ENCODE assay signal across 8 mouse cellular contexts in genomic region chr8:72421362-72422335, GRCm38 (mm10). TPM values are rescaled to one million over a fixed set of nuclear protein-coding genes. Genes with fewer than 3 reads are reported as not detected.
DNase-seq lines count a peak whose midpoint lies in the region; ATAC-seq lines count a peak whose summit lies in the region.

TSS of gene Eps15l1 (minus strand) at chr8:72421460.

- no peaks in the 10 kb centered on the region for H3K9me3 ChIP-seq in intestine, embryonic 14.5 days (ENCODE audit: control insufficient read depth, low read length)

- peak within 1 kb of the TSS; percentile 78 for H3K9ac ChIP-seq in intestine, embryonic 14.5 days (ENCODE audit: low read length)

- peak; percentile 98 for DNase-seq in adrenal gland, adult 18-20 months (ENCODE audit: low spot score in 2 of 2)
- peak; percentile 99 for DNase-seq in embryo, embryonic 11 days
- DNase-seq in gastrocnemius, postnatal 25 days, result peak; percentile 98
- DNase-seq in intestine, embryonic 14.5 days (ENCODE audit: low spot score), result peak; percentile 96
- DNase-seq in left cerebral cortex, postnatal 14 days (ENCODE audit: low spot score in 2 of 2), result peak; percentile 99
- peak; percentile 100 for DNase-seq in mesoderm, embryonic 11.5 days (ENCODE audit: low read depth, low spot score)
- peak; percentile 99 for DNase-seq in right cerebral cortex, postnatal 36 days (ENCODE audit: low spot score in 2 of 2)
- DNase-seq in yolk sac, embryonic 10.5 days (ENCODE audit: low spot score), result peak; percentile 98

- peak within 1 kb of the TSS; percentile 73 for H3K4me2 ChIP-seq in intestine, embryonic 14.5 days (ENCODE audit: low read length)

- H3K27ac ChIP-seq in intestine, embryonic 14.5 days (ENCODE audit: low read depth), result peak within 1 kb of the TSS; percentile 79

- H3K36me3 ChIP-seq in intestine, embryonic 14.5 days (ENCODE audit: control insufficient read depth, insufficient read depth, low read length), result no peaks in the 10 kb centered on the region

- peak; percentile 99 for ATAC-seq in intestine, embryonic 14.5 days (replicated peaks; ENCODE audit: low FRiP score, low TSS enrichment, low read depth)

- H3K4me1 ChIP-seq in intestine, embryonic 14.5 days (replicated peaks; ENCODE audit: control insufficient read depth, insufficient read depth, low read length), result peaks cover 20% of the 10 kb centered on the region

- peak within 1 kb of the TSS; percentile 73 for H3K4me3 ChIP-seq in intestine, embryonic 14.5 days (ENCODE audit: low read depth, low read length)

- intact Hi-C loops in left cerebral cortex, postnatal 14 days (cut with DNase I), result no loop called here

- no peaks in the 10 kb centered on the region for H3K27me3 ChIP-seq in intestine, embryonic 14.5 days (replicated peaks; ENCODE audit: control insufficient read depth, insufficient read depth, low read length)

- 1% methylated on average over 48 of the region's 48 CpGs for WGBS in intestine, embryonic 14.5 days

RNA-seq across cellular contexts. Expression of gene Eps15l1, which starts in this region (rescaled TPM):
- total RNA-seq in adrenal gland, adult 18-20 months (2021), result 10 to 100 TPM; 48.5 to 54.1 TPM
- total RNA-seq in gastrocnemius, postnatal 25 days (2021), result 10 to 100 TPM; 22.7 to 23.9 TPM
- polyA plus RNA-seq in intestine, embryonic 14.5 days (2014; fragmentation: Nextera tagmentation; extraction: Ambion mirVana), result 60.6 and 61.9 TPM in 2 replicates
- total RNA-seq in left cerebral cortex, postnatal 14 days (2021), result 10 to 100 TPM; 63.3 to 69.5 TPM

Comparison
In these comparisons a context has a peak if more than half of its experiments do, and no peak if none do; other contexts are left out.
1. Peak in every context shown above with its lines: DNase-seq, ATAC-seq, H3K4me3 ChIP-seq and H3K27ac ChIP-seq.